Mouse (Mus musculus): ENCODE results near the gene Rnaseh2c. TPM values are rescaled to one million over a fixed set of nuclear protein-coding genes. Genes with fewer than 3 reads are reported as not detected.

The Rnaseh2c gene
- 62.0 and 75.4 TPM in 2 replicates for polyA plus RNA-seq (2015; fragmentation: Nextera tagmentation; extraction: Ambion mirVana)

- under 1% methylated on average over 63 of the region's 64 CpGs for WGBS
- peak within 1 kb of the TSS; percentile 84 for H3K27ac ChIP-seq (ENCODE audit: low read depth, low read length)
- peak within 1 kb of the TSS; percentile 80 for H3K4me2 ChIP-seq (ENCODE audit: low read length)
- H3K36me3 ChIP-seq (ENCODE audit: control insufficient read depth, insufficient read depth, low read length), result peaks cover 35% of the 10 kb centered on the region
- ATAC-seq, result peak; percentile 95
- no peaks in the 10 kb centered on the region for H3K9me3 ChIP-seq (ENCODE audit: control insufficient read depth, low read length)
- no peaks in the 10 kb centered on the region for H3K27me3 ChIP-seq (replicated peaks; ENCODE audit: control insufficient read depth, insufficient read depth, low read length)
- peaks cover 11% of the 10 kb centered on the region for H3K4me1 ChIP-seq (ENCODE audit: control insufficient read depth, insufficient read depth, low read depth, low read length)
- H3K9ac ChIP-seq (ENCODE audit: low read depth, low read length), result peak within 1 kb of the TSS; percentile 89
- H3K4me3 ChIP-seq (ENCODE audit: low read length), result peak within 1 kb of the TSS; percentile 73
Measured at GRCm38 (mm10) chr19:5601752-5602541, at the start of gene Rnaseh2c. TSS of gene Rnaseh2c (plus strand) at chr19:5601873.

DNA sequence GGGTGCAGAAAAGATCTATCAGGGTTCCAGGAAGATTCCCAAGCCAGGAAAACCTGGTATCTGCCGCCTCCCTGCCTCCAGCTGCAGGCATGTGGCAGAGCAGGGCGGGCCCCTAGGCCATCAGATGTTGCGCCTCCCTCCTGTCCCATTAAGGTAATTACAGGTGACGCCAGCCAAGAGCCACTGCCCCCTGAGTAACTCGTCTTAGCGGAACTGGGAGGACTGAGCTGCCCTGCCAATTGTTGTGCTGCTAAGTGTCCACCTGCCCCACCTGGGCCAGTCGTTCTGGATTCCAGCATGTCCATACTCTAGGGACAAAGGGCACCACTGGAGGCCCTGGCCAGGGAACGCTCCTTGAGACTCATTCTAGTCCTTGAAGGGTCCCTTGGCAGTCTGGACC, 47.9 kb upstream of the Rnaseh2c start:
- Histone ChIP-seq H3K4me1 (ENCODE audit: control insufficient read depth, insufficient read depth, low read depth, low read length) (no peaks in the 10 kb centered on the region), H3K9me3 (ENCODE audit: control insufficient read depth, low read length) (no peaks in the 10 kb centered on the region), H3K27ac (ENCODE audit: low read depth, low read length) (no peak overlapping the region), H3K4me3 (ENCODE audit: low read length) (no peak overlapping the region), H3K36me3 (ENCODE audit: control insufficient read depth, insufficient read depth, low read length) (no peaks in the 10 kb centered on the region), H3K27me3 (replicated peaks; ENCODE audit: control insufficient read depth, insufficient read depth, low read length) (peaks cover 20% of the 10 kb centered on the region), H3K9ac (ENCODE audit: low read depth, low read length) (no peak overlapping the region), H3K4me2 (ENCODE audit: low read length) (no peak overlapping the region)
- WGBS, result 67% methylated on average over 8 of the region's 8 CpGs
- no peak for ATAC-seq

DNA sequence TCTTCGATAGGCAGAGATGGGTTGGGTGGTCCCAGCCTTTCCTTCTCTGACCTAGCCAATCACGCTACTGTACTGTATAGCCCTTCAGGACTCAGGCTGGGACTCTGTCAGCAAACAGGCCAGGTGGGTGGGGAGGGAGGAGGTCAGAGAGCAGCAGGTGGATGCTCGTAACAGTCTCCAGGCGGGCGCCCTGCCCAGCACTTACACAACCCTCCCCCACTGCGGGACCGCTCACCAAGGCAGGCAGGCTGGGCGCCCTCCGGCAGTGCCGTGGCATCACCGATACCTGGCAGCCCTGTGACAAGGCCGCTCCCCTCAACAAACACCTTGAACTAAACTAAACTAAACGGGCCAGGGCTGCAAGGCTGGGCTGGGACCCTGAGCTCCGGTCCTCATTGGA, 47.5 kb upstream of the Rnaseh2c start:
- Histone ChIP-seq H3K27me3 (replicated peaks; ENCODE audit: control insufficient read depth, insufficient read depth, low read length) (peaks cover 24% of the 10 kb centered on the region), H3K9me3 (ENCODE audit: control insufficient read depth, low read length) (no peaks in the 10 kb centered on the region), H3K36me3 (ENCODE audit: control insufficient read depth, insufficient read depth, low read length) (no peaks in the 10 kb centered on the region), H3K27ac (ENCODE audit: low read depth, low read length) (no peak overlapping the region), H3K9ac (ENCODE audit: low read depth, low read length) (no peak overlapping the region), H3K4me3 (ENCODE audit: low read length) (no peak overlapping the region), H3K4me1 (ENCODE audit: control insufficient read depth, insufficient read depth, low read depth, low read length) (no peaks in the 10 kb centered on the region), H3K4me2 (ENCODE audit: low read length) (no peak overlapping the region)
- no peak for ATAC-seq
- 82% methylated on average over 14 of the region's 14 CpGs for WGBS

GRCm38 (mm10) chr19:5558169-5558568, 43.5 kb upstream of the Rnaseh2c start:
- Histone ChIP-seq H3K36me3 (ENCODE audit: control insufficient read depth, insufficient read depth, low read length) (no peaks in the 10 kb centered on the region), H3K27me3 (replicated peaks; ENCODE audit: control insufficient read depth, insufficient read depth, low read length) (peaks cover 56% of the 10 kb centered on the region), H3K9me3 (ENCODE audit: control insufficient read depth, low read length) (no peaks in the 10 kb centered on the region), H3K27ac (ENCODE audit: low read depth, low read length) (no peak overlapping the region), H3K4me3 (ENCODE audit: low read length) (no peak overlapping the region), H3K4me1 (ENCODE audit: control insufficient read depth, insufficient read depth, low read depth, low read length) (peaks cover 15% of the 10 kb centered on the region), H3K4me2 (ENCODE audit: low read length) (no peak overlapping the region), H3K9ac (ENCODE audit: low read depth, low read length) (no peak overlapping the region)
- 46% methylated on average over 7 of the region's 7 CpGs for WGBS
- ATAC-seq, result no peak

GRCm38 (mm10) chr19:5558770-5559169, 42.9 kb upstream of the Rnaseh2c start:
- H3K27me3 ChIP-seq (replicated peaks; ENCODE audit: control insufficient read depth, insufficient read depth, low read length), result peaks cover 57% of the 10 kb centered on the region
- H3K4me2 ChIP-seq (ENCODE audit: low read length), result no peak overlapping the region
- no peak overlapping the region for H3K4me3 ChIP-seq (ENCODE audit: low read length)
- no peak for ATAC-seq
- no peak overlapping the region for H3K27ac ChIP-seq (ENCODE audit: low read depth, low read length)
- WGBS, result 49% methylated on average over 8 of the region's 8 CpGs
- H3K4me1 ChIP-seq (ENCODE audit: control insufficient read depth, insufficient read depth, low read depth, low read length), result peaks cover 15% of the 10 kb centered on the region
- no peaks in the 10 kb centered on the region for H3K36me3 ChIP-seq (ENCODE audit: control insufficient read depth, insufficient read depth, low read length)
- no peaks in the 10 kb centered on the region for H3K9me3 ChIP-seq (ENCODE audit: control insufficient read depth, low read length)
- H3K9ac ChIP-seq (ENCODE audit: low read depth, low read length), result no peak overlapping the region

DNA sequence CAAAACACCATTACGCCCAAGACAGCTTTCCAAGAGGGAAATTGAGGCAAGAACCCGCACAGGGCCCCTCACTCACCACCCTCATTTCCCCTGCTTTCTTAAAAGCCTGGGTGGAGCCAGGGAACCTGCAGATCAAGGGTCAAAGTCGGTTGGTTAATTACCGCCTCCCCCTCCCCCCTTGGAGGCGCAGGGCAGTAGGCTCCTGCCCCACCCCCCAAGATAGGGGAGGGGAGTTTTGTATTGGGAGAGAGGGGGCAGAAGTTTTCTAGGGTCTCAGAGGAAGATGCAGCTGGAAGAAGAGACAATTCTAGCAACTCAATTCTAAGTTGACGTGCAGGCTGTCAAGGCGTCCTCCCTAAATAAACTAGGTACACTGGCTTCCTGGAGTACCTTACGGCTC, 42.4 kb upstream of the Rnaseh2c start:
- Histone ChIP-seq H3K4me3 (ENCODE audit: low read length) (no peak overlapping the region), H3K27me3 (replicated peaks; ENCODE audit: control insufficient read depth, insufficient read depth, low read length) (peaks cover 61% of the 10 kb centered on the region), H3K4me2 (ENCODE audit: low read length) (no peak overlapping the region), H3K36me3 (ENCODE audit: control insufficient read depth, insufficient read depth, low read length) (no peaks in the 10 kb centered on the region), H3K27ac (ENCODE audit: low read depth, low read length) (no peak overlapping the region), H3K4me1 (ENCODE audit: control insufficient read depth, insufficient read depth, low read depth, low read length) (peaks cover 15% of the 10 kb centered on the region), H3K9ac (ENCODE audit: low read depth, low read length) (no peak overlapping the region), H3K9me3 (ENCODE audit: control insufficient read depth, low read length) (no peaks in the 10 kb centered on the region)
- 17% methylated on average over 8 of the region's 8 CpGs for WGBS
- no peak for ATAC-seq

- Histone ChIP-seq H3K9me3 (ENCODE audit: control insufficient read depth, low read length) (no peaks in the 10 kb centered on the region), H3K9ac (ENCODE audit: low read depth, low read length) (peak overlapping the region; percentile 3), H3K27me3 (replicated peaks; ENCODE audit: control insufficient read depth, insufficient read depth, low read length) (peaks cover 66% of the 10 kb centered on the region), H3K4me2 (ENCODE audit: low read length) (peak overlapping the region; percentile 70), H3K27ac (ENCODE audit: low read depth, low read length) (no peak overlapping the region), H3K4me3 (ENCODE audit: low read length) (peak overlapping the region; percentile 40), H3K36me3 (ENCODE audit: control insufficient read depth, insufficient read depth, low read length) (no peaks in the 10 kb centered on the region), H3K4me1 (ENCODE audit: control insufficient read depth, insufficient read depth, low read depth, low read length) (peaks cover 15% of the 10 kb centered on the region)
- ATAC-seq, result no peak
- WGBS, result under 1% methylated on average over 69 of the region's 69 CpGs
Measured at GRCm38 (mm10) chr19:5559631-5560456, 41.8 kb upstream of the Rnaseh2c start.

GRCm38 (mm10) chr19:5560457-5561041, 41.1 kb upstream of the Rnaseh2c start, which contains the start of gene Ovol1:
TSS of gene Ovol1 (minus strand) at chr19:5560646.
- Histone ChIP-seq H3K4me2 (ENCODE audit: low read length) (peak within 1 kb of the TSS; percentile 70), H3K27me3 (replicated peaks; ENCODE audit: control insufficient read depth, insufficient read depth, low read length) (peaks cover 67% of the 10 kb centered on the region)
- 1% methylated on average over 57 of the region's 57 CpGs for WGBS

More at GRCm38 (mm10) chr19:5560457-5561041, 41.1 kb upstream of the Rnaseh2c start, which contains the start of gene Ovol1:
- Histone ChIP-seq H3K9ac (ENCODE audit: low read depth, low read length) (peak within 1 kb of the TSS; percentile 24), H3K4me3 (ENCODE audit: low read length) (peak within 1 kb of the TSS; percentile 40), H3K36me3 (ENCODE audit: control insufficient read depth, insufficient read depth, low read length) (no peaks in the 10 kb centered on the region), H3K4me1 (ENCODE audit: control insufficient read depth, insufficient read depth, low read depth, low read length) (peaks cover 15% of the 10 kb centered on the region), H3K27ac (ENCODE audit: low read depth, low read length) (no peak within 1 kb of the TSS), H3K9me3 (ENCODE audit: control insufficient read depth, low read length) (no peaks in the 10 kb centered on the region)
- no peak for ATAC-seq
